Mouse (Mus musculus) cerebellum, adult 2 months (tissue): ENCODE data around the gene Spc25.

Source experiments
- CTCF ChIP-seq: fragments of 200-500 bp; IDR thresholded peaks from 2 replicates; pipeline ENCODE4 v1.5.1; 2011; ENCODE audit warnings: low read depth, mild to moderate bottlenecking, control low read depth, low read length, moderate library complexity, borderline replicate concordance; ENCODE audit not compliant: insufficient read depth
- POLR2A ChIP-seq: fragments of 200-500 bp; IDR thresholded peaks from 2 replicates; pipeline ENCODE4 v1.6.1; 2011; ENCODE audit warnings: low read length, control low read depth, borderline replicate concordance; ENCODE audit not compliant: insufficient read depth

DNA sequence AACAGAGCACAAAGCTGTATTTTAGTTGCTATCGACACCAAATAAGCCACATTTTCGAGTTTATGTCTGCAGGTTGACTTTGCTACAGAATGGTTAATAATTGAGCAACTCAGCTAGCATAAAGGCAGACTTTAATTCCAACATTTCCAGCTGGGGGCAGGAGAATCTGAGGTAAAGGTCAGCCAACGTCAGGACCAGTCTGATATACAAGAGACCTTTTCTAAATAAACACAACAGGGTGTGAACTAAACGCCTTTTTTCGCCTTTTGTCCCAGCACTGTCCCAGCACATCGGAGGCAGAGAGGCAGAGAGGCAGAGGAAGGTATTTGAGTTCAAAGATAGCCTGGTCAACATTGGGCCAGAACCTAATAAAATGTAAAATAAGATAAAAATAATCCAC is 809 bp downstream of the Spc25 start:
- TF ChIP-seq CTCF (no peak), POLR2A (no peak)
